Mouse (Mus musculus) 3134 (cell line): ENCODE data around the gene Ppm1l.

Source experiments
- DNase-seq: peaks from one replicate; pipeline ENCODE4 v3.0.0-alpha.2; 2011; ENCODE audit warnings: low spot score; ENCODE audit not compliant: insufficient read length; ENCODE audit errors: extremely low read depth

The Ppm1l gene

GRCm38 (mm10) chr3:69333819-69334218, 17.2 kb downstream of the Ppm1l start:
- DNase-seq = no peak

GRCm38 (mm10) chr3:69340486-69340885, 23.8 kb downstream of the Ppm1l start:
- DNase-seq = no peak

DNA sequence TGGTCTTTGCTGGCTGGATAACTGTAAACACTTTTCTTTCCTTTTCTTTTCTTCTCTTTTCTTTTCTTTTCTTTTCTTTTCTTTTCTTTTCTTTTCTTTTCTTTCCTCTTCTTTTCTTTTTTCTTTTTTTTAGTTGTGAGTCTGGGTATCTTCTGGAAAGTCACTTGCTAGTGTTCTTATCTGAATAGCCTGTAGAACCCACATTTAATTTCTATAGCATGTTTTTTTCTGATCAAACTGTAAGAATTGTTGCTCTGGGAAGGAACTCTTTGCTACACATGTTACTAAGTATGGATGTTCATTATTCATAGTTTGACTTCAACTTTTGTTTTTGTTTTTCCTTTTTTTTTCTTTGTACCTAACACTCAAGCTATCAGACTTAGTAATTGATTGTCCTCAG, 24.3 kb downstream of the Ppm1l start:
- DNase-seq = no peak

- DNase-seq = no peak
Measured at GRCm38 (mm10) chr3:69341514-69341913, 24.9 kb downstream of the Ppm1l start.

- no peak for DNase-seq
Measured at GRCm38 (mm10) chr3:69342247-69342921, 25.7 kb downstream of the Ppm1l start.

DNA sequence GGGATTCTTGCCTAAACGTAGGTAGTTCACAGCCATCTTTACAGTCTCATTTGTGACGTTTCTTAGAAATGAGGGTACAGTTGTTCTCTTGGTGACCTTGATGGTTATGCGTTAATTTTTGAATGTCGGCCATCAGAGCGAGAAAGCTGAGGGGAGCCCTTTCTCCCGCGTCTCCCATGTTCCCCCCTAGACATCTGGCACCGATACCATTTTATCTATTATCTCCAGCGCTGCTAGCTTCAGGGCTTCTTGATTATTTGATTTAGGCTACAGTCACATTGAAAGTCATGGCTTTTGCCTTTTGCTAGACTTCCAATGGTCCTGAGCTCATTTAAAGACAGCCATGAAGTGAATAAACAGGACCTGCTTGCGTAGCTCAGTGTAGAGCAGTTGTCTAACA, 26.5 kb downstream of the Ppm1l start:
- DNase-seq = no peak

DNA sequence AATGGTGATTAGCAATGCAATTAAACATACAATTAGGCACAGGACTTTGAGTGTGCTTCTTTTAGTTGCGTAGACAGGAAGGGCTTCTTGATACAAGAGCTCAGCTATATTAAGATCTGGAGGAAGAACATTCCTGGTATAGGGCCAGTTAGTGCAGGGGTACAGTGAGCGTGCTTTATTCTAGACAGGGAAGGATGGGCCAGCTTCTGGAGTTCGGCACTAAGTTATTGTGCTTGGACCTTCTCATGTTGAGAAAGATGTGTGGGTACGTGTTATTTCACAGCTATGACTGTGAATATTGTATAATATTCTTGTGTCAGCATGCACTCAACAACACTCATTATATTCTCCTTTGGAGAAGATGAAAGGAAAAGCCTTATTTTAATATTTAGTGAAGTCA, 29.9 kb downstream of the Ppm1l start:
- DNase-seq = no peak

- peak; percentile 30 for DNase-seq
Measured at GRCm38 (mm10) chr3:69348197-69348920, 31.7 kb downstream of the Ppm1l start.

GRCm38 (mm10) chr3:69348921-69349237, 32.2 kb downstream of the Ppm1l start:
- no peak for DNase-seq

DNA sequence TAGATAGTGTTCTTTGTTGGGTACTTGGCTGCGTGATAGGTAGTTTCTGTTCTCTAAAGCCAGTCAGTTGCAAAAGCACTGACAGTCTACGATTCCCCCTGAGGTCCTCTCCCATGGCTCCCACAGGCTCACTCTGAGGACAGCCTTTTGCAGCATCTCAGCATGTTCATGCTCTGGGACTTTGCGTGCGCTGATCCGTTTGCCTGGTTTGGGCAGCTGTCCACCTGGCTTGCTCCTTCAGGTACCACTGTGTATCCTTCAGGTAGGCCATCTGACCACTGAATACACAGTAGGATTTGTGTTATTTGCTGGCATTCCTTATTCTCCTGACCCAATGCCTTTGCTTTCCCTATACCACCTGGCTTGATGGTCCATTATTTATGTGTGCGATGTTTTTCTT, 33.3 kb downstream of the Ppm1l start:
- DNase-seq = no peak

DNA sequence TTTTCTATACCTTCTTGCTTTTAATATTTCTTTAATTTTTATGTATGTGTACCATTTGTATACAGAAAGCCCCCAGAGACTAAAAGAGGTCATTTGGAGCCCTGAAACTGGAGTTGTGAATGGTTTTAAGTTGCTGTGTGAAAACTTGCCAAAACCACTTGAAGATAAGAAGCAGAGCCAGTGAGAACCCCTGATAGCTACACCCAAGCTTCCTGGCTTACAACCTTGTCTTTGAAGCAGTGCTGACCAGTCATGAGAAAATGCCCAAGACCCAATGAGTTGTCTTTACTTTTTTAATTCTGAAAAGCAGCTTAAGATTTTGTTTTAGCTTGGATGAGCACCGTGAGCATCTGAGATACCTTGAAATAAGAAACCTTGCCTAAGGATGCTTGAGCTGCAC, 35.5 kb downstream of the Ppm1l start:
- DNase-seq = no peak

DNA sequence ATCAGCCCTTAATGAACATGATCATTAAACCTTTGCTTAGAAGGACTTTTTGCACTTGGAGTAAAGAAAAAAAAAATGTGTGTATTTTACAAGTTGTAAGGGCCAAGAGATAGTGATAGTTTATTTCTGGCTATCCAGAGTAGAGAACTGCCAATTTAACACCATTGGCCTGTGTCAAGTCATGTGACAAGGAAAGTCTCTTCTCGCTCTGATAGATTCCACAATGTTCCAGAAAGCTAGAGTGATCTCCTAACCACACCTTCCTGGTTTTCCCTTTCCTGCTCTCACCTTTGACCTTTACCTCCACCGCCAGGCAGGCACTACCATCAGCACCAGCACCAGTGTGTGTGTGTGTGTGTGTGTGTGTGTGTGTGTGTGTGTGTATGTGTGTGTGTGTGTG, 38.0 kb downstream of the Ppm1l start:
- DNase-seq = no peak

DNA sequence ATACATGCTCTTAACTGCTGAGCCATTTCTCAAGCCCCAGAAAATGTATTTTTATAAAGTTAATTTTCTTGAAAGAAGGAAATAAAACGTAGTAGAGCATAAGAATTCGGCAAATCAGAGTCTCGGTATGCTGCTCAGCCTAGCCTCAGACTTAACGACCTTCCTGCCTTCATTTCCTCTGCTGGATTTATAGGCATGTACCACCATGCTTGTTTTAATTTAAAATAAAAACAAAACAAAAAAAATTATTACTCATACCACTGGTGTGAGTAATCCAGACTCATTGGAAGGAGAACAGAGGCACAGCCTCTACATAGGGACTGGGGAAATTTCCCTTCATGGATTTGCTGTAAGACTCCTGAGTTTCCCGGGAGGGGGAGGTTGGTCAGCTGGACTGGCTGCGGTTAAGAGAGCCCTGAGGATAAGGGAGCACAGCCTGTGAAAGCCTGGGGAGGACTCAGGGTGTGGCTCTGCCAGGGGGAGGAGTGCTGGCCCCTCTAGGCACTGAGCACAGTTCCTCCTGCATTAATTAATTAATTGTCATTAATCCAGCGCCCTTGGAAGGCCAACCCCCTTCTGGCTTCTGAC, 39.5 kb downstream of the Ppm1l start:
- DNase-seq = peak; percentile 20

- DNase-seq = no peak
Measured at GRCm38 (mm10) chr3:69356781-69357180, 40.1 kb downstream of the Ppm1l start.

DNA sequence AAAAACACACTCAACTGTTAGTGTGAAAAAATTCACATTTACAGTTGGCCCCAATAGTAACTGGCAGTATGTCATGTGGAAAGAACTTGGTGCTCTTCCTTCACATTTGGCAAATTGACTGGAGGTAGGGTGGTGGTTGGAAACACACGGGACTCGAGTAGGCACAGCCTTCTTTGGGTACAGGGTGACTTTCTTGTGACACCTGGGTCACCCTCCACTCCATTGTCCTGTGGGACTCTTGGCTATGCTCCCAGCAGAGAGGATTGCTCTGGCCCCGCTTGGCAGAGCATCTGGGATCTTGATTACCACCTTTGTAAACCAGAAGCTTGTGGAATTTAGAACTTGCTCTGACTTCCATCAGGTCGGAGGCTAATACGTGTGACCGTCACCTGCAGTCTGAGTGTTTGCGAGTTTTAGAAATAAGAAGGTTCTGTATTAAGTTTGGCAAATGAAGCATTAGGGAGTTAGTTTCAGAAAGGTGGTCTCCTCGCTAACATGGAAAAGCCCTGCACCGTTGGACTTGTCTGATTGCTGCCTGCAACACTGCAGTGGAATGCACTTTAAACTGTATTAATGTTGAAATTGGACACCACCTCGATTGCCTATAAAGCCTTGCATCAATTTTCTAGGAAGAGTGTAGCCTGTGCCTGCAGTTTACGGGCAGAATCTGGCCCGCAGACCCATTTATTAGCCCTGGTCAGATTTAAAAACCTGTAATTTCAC, 41.4 kb downstream of the Ppm1l start:
- no peak for DNase-seq

GRCm38 (mm10) chr3:69358620-69358964, 41.9 kb downstream of the Ppm1l start:
- no peak for DNase-seq

DNA sequence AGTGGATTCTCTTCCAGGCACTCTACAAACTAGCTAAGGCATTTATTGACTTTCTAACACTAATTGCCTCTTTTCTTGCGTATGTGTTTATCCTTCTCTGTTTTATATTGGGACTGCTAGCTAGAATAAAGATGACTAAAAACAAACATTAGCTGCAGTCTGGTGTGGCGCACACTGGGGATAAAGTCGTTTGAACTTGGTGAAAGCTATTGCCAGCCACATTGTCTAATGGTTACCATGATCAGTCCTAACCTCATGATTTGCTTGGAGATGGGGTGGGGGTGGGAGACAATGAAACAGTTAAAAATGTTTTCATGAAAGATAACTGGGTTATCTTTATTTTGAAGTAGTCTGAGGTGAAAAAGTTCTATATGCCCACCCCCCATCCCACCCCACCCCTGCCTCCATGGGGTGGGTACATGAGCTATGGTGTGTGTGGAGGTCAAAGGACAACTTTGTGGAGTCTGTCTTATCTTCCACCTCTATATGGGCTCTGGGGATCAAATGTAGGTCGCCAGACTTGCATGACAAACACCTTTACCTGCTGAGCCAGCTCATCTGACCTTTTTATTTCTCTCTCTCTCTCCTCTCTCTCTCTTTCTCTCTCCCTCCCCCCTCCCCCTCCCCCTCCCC, 43.7 kb downstream of the Ppm1l start:
- DNase-seq = no peak

GRCm38 (mm10) chr3:69361487-69362349, 45.1 kb downstream of the Ppm1l start:
- no peak for DNase-seq

DNA sequence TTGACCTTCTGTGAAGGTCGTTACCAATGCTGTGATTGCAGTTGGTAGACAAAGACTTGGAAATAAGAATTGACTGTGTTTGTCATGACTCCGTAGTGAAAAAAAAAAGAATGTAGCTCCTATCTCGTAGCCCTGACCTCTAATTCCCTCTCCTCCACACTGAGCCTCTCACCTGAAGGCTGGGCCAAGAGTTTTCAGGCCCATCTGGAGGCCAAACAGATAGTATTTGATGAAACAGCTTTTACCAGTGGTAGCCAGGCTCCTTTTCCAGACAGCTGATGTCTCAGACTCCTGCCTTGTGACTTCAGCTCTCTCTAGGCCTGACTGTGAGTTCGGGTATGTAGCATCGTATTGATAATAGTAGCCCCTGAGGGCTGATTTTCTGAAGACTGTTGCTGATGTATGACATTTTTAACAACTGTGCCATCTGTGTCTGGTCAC, 45.7 kb downstream of the Ppm1l start:
- no peak for DNase-seq

- no peak for DNase-seq
Measured at GRCm38 (mm10) chr3:69362906-69363305, 46.2 kb downstream of the Ppm1l start.
